Comparison of ENCODE assay signal across 20 mouse cellular contexts in the genomic region with DNA sequence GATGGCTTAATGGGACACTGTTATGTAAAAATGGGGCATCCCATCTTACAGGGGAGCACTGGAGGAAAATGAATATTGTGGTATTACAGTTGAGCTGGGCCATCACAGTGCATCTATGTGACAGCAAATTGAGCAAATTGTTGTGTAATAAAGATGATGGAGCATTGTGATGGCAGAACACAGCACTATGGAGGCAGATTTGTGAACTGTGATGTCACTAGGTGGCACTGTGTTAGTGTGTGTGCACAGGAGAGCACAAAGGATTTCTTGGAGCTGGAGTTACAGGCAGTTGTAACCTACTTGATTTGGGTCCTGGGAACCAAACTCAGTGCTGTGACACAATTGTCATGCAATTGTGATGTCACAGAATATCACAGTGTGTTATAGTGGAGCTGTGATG. TPM values are rescaled to one million over a fixed set of nuclear protein-coding genes. Genes with fewer than 3 reads are reported as not detected.
A peak's percentile ranks its signal among the peaks of the same experiment; 100 is the strongest.
DNase-seq lines count a peak whose midpoint lies in the region; ATAC-seq and TF ChIP-seq lines count a peak whose summit lies in the region.
"Had no signal": no experiment of that assay in that cellular context is flagged by ENCODE, and none has a peak within 500 bp of the region (broad histone marks: within the 10 kb centered on the region; RNA-seq: fewer than 3 reads in every experiment).

No protein-coding gene starts in this region.

- no peaks in the 10 kb centered on the region for H3K9me3 ChIP-seq in hindbrain, postnatal 0 days (ENCODE audit: low read length)
- H3K9me3 ChIP-seq in hindbrain, embryonic 12.5 days (replicated peaks): no peaks in the 10 kb centered on the region
- H3K9me3 ChIP-seq in lung, embryonic 14.5 days (ENCODE audit: low read depth, low read length): no peaks in the 10 kb centered on the region
- no peaks in the 10 kb centered on the region for H3K9me3 ChIP-seq in CH12.LX (replicated peaks; ENCODE audit: low read length)
- H3K9me3 ChIP-seq: embryonic facial prominence, embryonic 15.5 days; limb, embryonic 12.5 days; neural tube, embryonic 13.5 days had no signal

- no peak for ATAC-seq in hindbrain, postnatal 0 days
- ATAC-seq in hindbrain, embryonic 12.5 days (ENCODE audit: low FRiP score): no peak
- ATAC-seq in lung, embryonic 14.5 days (ENCODE audit: insufficient read depth): peak; percentile 28; the same call in 1 of the 2 replicates
- ATAC-seq in cerebellum, adult (ENCODE audit: insufficient number of reproducible peaks, low FRiP score, low TSS enrichment): no peak
- ATAC-seq: liver, postnatal 0 days had no signal

- peak; percentile 41 for TF ChIP-seq RAD21 in CH12.LX (IDR thresholded peaks at IDR 0.05; ENCODE audit: low read depth, low read length)

- no peaks in the 10 kb centered on the region for H3K36me3 ChIP-seq in hindbrain, postnatal 0 days (ENCODE audit: insufficient read depth, low read length)
- no peaks in the 10 kb centered on the region for H3K36me3 ChIP-seq in hindbrain, embryonic 12.5 days
- no peaks in the 10 kb centered on the region for H3K36me3 ChIP-seq in lung, embryonic 14.5 days (ENCODE audit: insufficient read depth)
- H3K36me3 ChIP-seq in CH12.LX (replicated peaks in 1 of 2; ENCODE audit: control insufficient read depth in 1 of 2, insufficient read depth in 1 of 2, low read length in 1 of 2): no peaks in the 10 kb centered on the region
- H3K36me3 ChIP-seq: embryonic facial prominence, embryonic 15.5 days; limb, embryonic 12.5 days; neural tube, embryonic 13.5 days had no signal

- H3K9ac ChIP-seq in hindbrain, postnatal 0 days (replicated peaks; ENCODE audit: low read length): no peak overlapping the region
- H3K9ac ChIP-seq in hindbrain, embryonic 12.5 days: no peak overlapping the region
- no peak overlapping the region for H3K9ac ChIP-seq in lung, embryonic 14.5 days
- H3K9ac ChIP-seq in CH12.LX (ENCODE audit: insufficient read depth, low read depth): no peak overlapping the region
- H3K9ac ChIP-seq: embryonic facial prominence, embryonic 15.5 days; limb, embryonic 12.5 days; liver, postnatal 0 days; neural tube, embryonic 13.5 days had no signal

- TF ChIP-seq CTCF in hindbrain, postnatal 0 days (IDR thresholded peaks at IDR 0.05; ENCODE audit: low read depth): peak; percentile 10; the same call in 1 of the 2 replicates
- peak; percentile 19; the same call in 1 of the 2 replicates for TF ChIP-seq CTCF in lung, embryonic 14.5 days (IDR thresholded peaks at IDR 0.05; ENCODE audit: low read depth)
- TF ChIP-seq CTCF in CH12.LX (conservative IDR thresholded peaks at IDR 0.05 in 1 of 2, IDR thresholded peaks at IDR 0.05 in 1 of 2; ENCODE audit: low read depth in 2 of 2, low read length in 2 of 2): peak; percentile 20 to 52; a peak in 2 of 4 replicates

- no peak overlapping the region for H3K4me2 ChIP-seq in hindbrain, postnatal 0 days (ENCODE audit: low read depth, low read length)
- H3K4me2 ChIP-seq in hindbrain, embryonic 12.5 days (replicated peaks): no peak overlapping the region
- no peak overlapping the region for H3K4me2 ChIP-seq in lung, embryonic 14.5 days
- H3K4me2 ChIP-seq in CH12.LX (ENCODE audit: insufficient read depth, low read depth, poor library complexity, severe bottlenecking): no peak overlapping the region
- H3K4me2 ChIP-seq: embryonic facial prominence, embryonic 15.5 days; limb, embryonic 12.5 days; neural tube, embryonic 13.5 days had no signal

- in situ Hi-C loops in CH12.LX (cut with MboI; ENCODE audit: low pct_ligation_motif_present, low pct_unique_long_range_greater_than_20kb, low sequenced_read_pairs): no loop called here

- H3K79me2 ChIP-seq in CH12.LX (replicated peaks; ENCODE audit: control insufficient read depth, extremely low read depth, insufficient read depth, poor library complexity, severe bottlenecking): no peaks in the 10 kb centered on the region

- no peak overlapping the region for H3K4me3 ChIP-seq in hindbrain, postnatal 0 days (ENCODE audit: low read length)
- H3K4me3 ChIP-seq in hindbrain, embryonic 12.5 days: no peak overlapping the region
- H3K4me3 ChIP-seq in lung, embryonic 14.5 days (ENCODE audit: low read depth, low read length): no peak overlapping the region
- no peak overlapping the region for H3K4me3 ChIP-seq in CH12.LX (replicated peaks in 1 of 3; ENCODE audit: low read depth in 2 of 3, low read length in 2 of 3, poor library complexity in 1 of 3)
- H3K4me3 ChIP-seq: embryonic facial prominence, embryonic 15.5 days; limb, embryonic 12.5 days; neural tube, embryonic 13.5 days had no signal

- dilution Hi-C loops in CH12.LX (cut with MboI; ENCODE audit: extremely low pct_ligation_motif_present, extremely low pct_unique_long_range_greater_than_20kb, low sequenced_read_pairs): no loop called here

- no peak overlapping the region for H3K27ac ChIP-seq in hindbrain, postnatal 0 days
- no peak overlapping the region for H3K27ac ChIP-seq in hindbrain, embryonic 12.5 days
- H3K27ac ChIP-seq in lung, embryonic 14.5 days (ENCODE audit: low read depth): no peak overlapping the region
- no peak overlapping the region for H3K27ac ChIP-seq in CH12.LX (ENCODE audit: insufficient read depth, low read depth)
- H3K27ac ChIP-seq: embryonic facial prominence, embryonic 15.5 days; limb, embryonic 12.5 days; neural tube, embryonic 13.5 days had no signal

- H3K27me3 ChIP-seq in hindbrain, postnatal 0 days (ENCODE audit: insufficient read depth, low read length): no peaks in the 10 kb centered on the region
- H3K27me3 ChIP-seq in hindbrain, embryonic 12.5 days: no peaks in the 10 kb centered on the region
- H3K27me3 ChIP-seq in lung, embryonic 14.5 days (ENCODE audit: insufficient read depth, low read length): no peaks in the 10 kb centered on the region
- no peaks in the 10 kb centered on the region for H3K27me3 ChIP-seq in CH12.LX (replicated peaks)
- H3K27me3 ChIP-seq: embryonic facial prominence, embryonic 15.5 days; limb, embryonic 12.5 days; neural tube, embryonic 13.5 days had no signal

- TF ChIP-seq POLR2A in CH12.LX (IDR thresholded peaks at IDR 0.05; ENCODE audit: low read depth, low read length): no peak

- no peak for DNase-seq in hindbrain, postnatal 0 days (ENCODE audit: low spot score)
- DNase-seq in lung, embryonic 14.5 days: peak; percentile 2
- no peak for DNase-seq in lung, postnatal 4 days
- peak; percentile 7 for DNase-seq in CH12.LX (ENCODE audit: extremely low read depth)
- DNase-seq in embryo, embryonic 10.5 days (ENCODE audit: low spot score): peak; percentile 2
- DNase-seq: cerebellum, adult 11 months; gastrocnemius, postnatal 25 days; heart, postnatal 14 days; kidney, postnatal 25 days; liver, postnatal 0 days; lung, postnatal 36 days; thymus, adult 2 months had no signal

- no peaks in the 10 kb centered on the region for H3K4me1 ChIP-seq in hindbrain, postnatal 0 days (ENCODE audit: insufficient read depth, low read length)
- H3K4me1 ChIP-seq in hindbrain, embryonic 12.5 days: no peaks in the 10 kb centered on the region
- no peaks in the 10 kb centered on the region for H3K4me1 ChIP-seq in lung, embryonic 14.5 days (ENCODE audit: insufficient read depth)
- no peaks in the 10 kb centered on the region for H3K4me1 ChIP-seq in CH12.LX (ENCODE audit: control insufficient read depth in 1 of 2, insufficient read depth in 2 of 2)
- H3K4me1 ChIP-seq: embryonic facial prominence, embryonic 15.5 days; limb, embryonic 12.5 days; neural tube, embryonic 13.5 days had no signal

- TF ChIP-seq EP300 in CH12.LX (IDR thresholded peaks at IDR 0.05; ENCODE audit: low read length): no peak

RNA-seq across cellular contexts. Expression of gene Olfr763, which starts 12.7 kb away (rescaled TPM):
- total RNA-seq in hindbrain, postnatal 0 days (2014; rRNA removed): not detected in 2 replicates
- not detected in 2 replicates for polyA plus RNA-seq in hindbrain, postnatal 0 days (2015; fragmentation: Nextera tagmentation; extraction: Ambion mirVana)
- polyA plus RNA-seq in hindbrain, embryonic 12.5 days (2016; fragmentation: Nextera tagmentation; extraction: Ambion mirVana): not detected in 2 replicates
- not detected in 2 replicates for polyA plus RNA-seq in lung, embryonic 14.5 days (2014; fragmentation: Nextera tagmentation; extraction: Ambion mirVana)
- not detected in 2 replicates for total RNA-seq in CH12.LX (2012; rRNA removed)
- total RNA-seq in CH12.LX (2014; rRNA removed): not detected in 2 replicates
- not detected in 2 replicates for polyA plus RNA-seq in CH12.LX (2012; ENCODE audit: insufficient read length, low read depth)
- total RNA-seq: adrenal gland, postnatal 4 days; gastrocnemius, postnatal 25 days; heart, postnatal 14 days; layer of hippocampus, postnatal 25 days; monocyte, adult 5-6 weeks had no signal
- polyA plus RNA-seq: embryonic facial prominence, embryonic 15.5 days; limb, embryonic 12.5 days; liver, postnatal 0 days; neural tube, embryonic 13.5 days; thymus, adult 2 months had no signal

RNA-seq across cellular contexts. Expression of gene Olfr764-ps1, which starts 16.4 kb away (rescaled TPM):
- not detected in 2 replicates for total RNA-seq in hindbrain, postnatal 0 days (2014; rRNA removed)
- polyA plus RNA-seq in hindbrain, postnatal 0 days (2015; fragmentation: Nextera tagmentation; extraction: Ambion mirVana): not detected in 2 replicates
- polyA plus RNA-seq in hindbrain, embryonic 12.5 days (2016; fragmentation: Nextera tagmentation; extraction: Ambion mirVana): not detected in 2 replicates
- not detected in 2 replicates for polyA plus RNA-seq in lung, embryonic 14.5 days (2014; fragmentation: Nextera tagmentation; extraction: Ambion mirVana)
- total RNA-seq in CH12.LX (2012; rRNA removed) (not detected in 2 replicates), CH12.LX (2014; rRNA removed) (not detected in 2 replicates)
- not detected in 2 replicates for polyA plus RNA-seq in CH12.LX (2012; ENCODE audit: insufficient read length, low read depth)
- total RNA-seq: adrenal gland, postnatal 4 days; gastrocnemius, postnatal 25 days; heart, postnatal 14 days; layer of hippocampus, postnatal 25 days; monocyte, adult 5-6 weeks had no signal
- polyA plus RNA-seq: embryonic facial prominence, embryonic 15.5 days; limb, embryonic 12.5 days; liver, postnatal 0 days; neural tube, embryonic 13.5 days; thymus, adult 2 months had no signal

RNA-seq across cellular contexts. Expression of gene Olfr765, which starts 26.5 kb away (rescaled TPM):
- not detected in 2 replicates for total RNA-seq in hindbrain, postnatal 0 days (2014; rRNA removed)
- polyA plus RNA-seq in hindbrain, postnatal 0 days (2015; fragmentation: Nextera tagmentation; extraction: Ambion mirVana): not detected in 2 replicates
- not detected in 2 replicates for polyA plus RNA-seq in hindbrain, embryonic 12.5 days (2016; fragmentation: Nextera tagmentation; extraction: Ambion mirVana)
- not detected in 2 replicates for polyA plus RNA-seq in lung, embryonic 14.5 days (2014; fragmentation: Nextera tagmentation; extraction: Ambion mirVana)
- total RNA-seq in CH12.LX (2012; rRNA removed) (not detected in 2 replicates), CH12.LX (2014; rRNA removed) (not detected in 2 replicates)
- polyA plus RNA-seq in CH12.LX (2012; ENCODE audit: insufficient read length, low read depth): not detected in 2 replicates
- total RNA-seq: adrenal gland, postnatal 4 days; gastrocnemius, postnatal 25 days; heart, postnatal 14 days; layer of hippocampus, postnatal 25 days; monocyte, adult 5-6 weeks had no signal
- polyA plus RNA-seq: embryonic facial prominence, embryonic 15.5 days; limb, embryonic 12.5 days; liver, postnatal 0 days; neural tube, embryonic 13.5 days; thymus, adult 2 months had no signal

RNA-seq across cellular contexts. Expression of gene Olfr9, which starts 34.1 kb away (rescaled TPM):
- total RNA-seq in hindbrain, postnatal 0 days (2014; rRNA removed): not detected in 2 replicates
- not detected in 2 replicates for polyA plus RNA-seq in hindbrain, postnatal 0 days (2015; fragmentation: Nextera tagmentation; extraction: Ambion mirVana)
- polyA plus RNA-seq in hindbrain, embryonic 12.5 days (2016; fragmentation: Nextera tagmentation; extraction: Ambion mirVana): not detected in 2 replicates
- polyA plus RNA-seq in lung, embryonic 14.5 days (2014; fragmentation: Nextera tagmentation; extraction: Ambion mirVana): not detected in 2 replicates
- total RNA-seq in CH12.LX (2012; rRNA removed) (not detected in 2 replicates), CH12.LX (2014; rRNA removed) (not detected in 2 replicates)
- polyA plus RNA-seq in CH12.LX (2012; ENCODE audit: insufficient read length, low read depth): not detected in 2 replicates
- total RNA-seq: adrenal gland, postnatal 4 days; gastrocnemius, postnatal 25 days; heart, postnatal 14 days; layer of hippocampus, postnatal 25 days; monocyte, adult 5-6 weeks had no signal
- polyA plus RNA-seq: embryonic facial prominence, embryonic 15.5 days; limb, embryonic 12.5 days; liver, postnatal 0 days; neural tube, embryonic 13.5 days; thymus, adult 2 months had no signal

RNA-seq across cellular contexts. Expression of gene Olfr766-ps1, which starts 45.5 kb away (rescaled TPM):
- total RNA-seq in hindbrain, postnatal 0 days (2014; rRNA removed): not detected in 2 replicates
- not detected in 2 replicates for polyA plus RNA-seq in hindbrain, postnatal 0 days (2015; fragmentation: Nextera tagmentation; extraction: Ambion mirVana)
- not detected in 2 replicates for polyA plus RNA-seq in hindbrain, embryonic 12.5 days (2016; fragmentation: Nextera tagmentation; extraction: Ambion mirVana)
- not detected in 2 replicates for polyA plus RNA-seq in lung, embryonic 14.5 days (2014; fragmentation: Nextera tagmentation; extraction: Ambion mirVana)
- not detected in 2 replicates for total RNA-seq in CH12.LX (2012; rRNA removed)
- total RNA-seq in CH12.LX (2014; rRNA removed): not detected in 2 replicates
- not detected in 2 replicates for polyA plus RNA-seq in CH12.LX (2012; ENCODE audit: insufficient read length, low read depth)
- total RNA-seq: adrenal gland, postnatal 4 days; gastrocnemius, postnatal 25 days; heart, postnatal 14 days; layer of hippocampus, postnatal 25 days; monocyte, adult 5-6 weeks had no signal
- polyA plus RNA-seq: limb, embryonic 12.5 days; liver, postnatal 0 days; neural tube, embryonic 13.5 days; thymus, adult 2 months had no signal

Comparison
In these comparisons a context has a peak if more than half of its experiments do, and no peak if none do; other contexts are left out.
1. DNase-seq: peak in lung, embryonic 14.5 days (single experiment), CH12.LX (single experiment) and embryo, embryonic 10.5 days (single experiment); none in hindbrain, postnatal 0 days (single experiment) and lung, postnatal 4 days (0 of 2).
2. Peak in every context shown above with its lines, with median percentiles within 50 percentile points of each other: CTCF ChIP-seq.